Mouse (Mus musculus) hindbrain, embryonic 12.5 days (tissue): ENCODE data around the gene Tdp1. TPM values are rescaled to one million over a fixed set of nuclear protein-coding genes. Genes with fewer than 3 reads are reported as not detected.

ENCODE experiments used
- ATAC-seq: fragments of 200-750 bp; cut with Nextera tagmentation; 2 replicates; pipeline ENCODE4 v1.8.0; 2017; ENCODE audit warnings: moderate TSS enrichment; ENCODE audit not compliant: low FRiP score
- H3K27ac ChIP-seq: fragments of 300-500 bp; sonication (generic); 2 replicates; pipeline ENCODE4 v1.5.1; 2016; ENCODE audit warnings: mild to moderate bottlenecking
- H3K27me3 ChIP-seq: fragments of 300-500 bp; sonication (generic); 2 replicates; pipeline ENCODE4 v1.6.1; 2016; ENCODE audit warnings: mild to moderate bottlenecking
- H3K36me3 ChIP-seq: fragments of 300-500 bp; sonication (generic); 2 replicates; pipeline ENCODE4 v1.6.1; 2016; ENCODE audit warnings: mild to moderate bottlenecking
- H3K4me1 ChIP-seq: fragments of 300-500 bp; sonication (generic); 2 replicates; pipeline ENCODE4 v1.6.1; 2016
- H3K4me2 ChIP-seq: fragments of 300-500 bp; sonication (generic); replicated peaks from 2 replicates; pipeline ENCODE4 v1.6.1; 2016; ENCODE audit warnings: mild to moderate bottlenecking
- H3K4me3 ChIP-seq: fragments of 300-500 bp; sonication (generic); 2 replicates; pipeline ENCODE4 v1.5.1; 2016; ENCODE audit warnings: mild to moderate bottlenecking
- H3K9ac ChIP-seq: fragments of 300-500 bp; sonication (generic); 2 replicates; pipeline ENCODE4 v1.6.1; 2016; ENCODE audit warnings: mild to moderate bottlenecking, moderate library complexity
- H3K9me3 ChIP-seq: fragments of 300-500 bp; sonication (generic); replicated peaks from 2 replicates; pipeline ENCODE4 v1.6.1; 2016; ENCODE audit warnings: mild to moderate bottlenecking
- WGBS: fragments of 180-500 bp; shearing (Covaris S2); methylation state at CpG from one replicate; pipeline ENCODE4 v1.1.7; 2016; 5-methylcytosine and 5-hydroxymethylcytosine counted together
- polyA plus RNA-seq: library from polyadenylated mRNA; unstranded; fragments of >200 nt; fragmentation: Nextera tagmentation; extraction: Ambion mirVana; gene quantifications from 2 replicates; pipeline ENCODE4 v1.2.1, GENCODE M21; 2016

The Tdp1 gene
- polyA plus RNA-seq, 1 experiment from 2014 or later, result 58.5 TPM

DNA sequence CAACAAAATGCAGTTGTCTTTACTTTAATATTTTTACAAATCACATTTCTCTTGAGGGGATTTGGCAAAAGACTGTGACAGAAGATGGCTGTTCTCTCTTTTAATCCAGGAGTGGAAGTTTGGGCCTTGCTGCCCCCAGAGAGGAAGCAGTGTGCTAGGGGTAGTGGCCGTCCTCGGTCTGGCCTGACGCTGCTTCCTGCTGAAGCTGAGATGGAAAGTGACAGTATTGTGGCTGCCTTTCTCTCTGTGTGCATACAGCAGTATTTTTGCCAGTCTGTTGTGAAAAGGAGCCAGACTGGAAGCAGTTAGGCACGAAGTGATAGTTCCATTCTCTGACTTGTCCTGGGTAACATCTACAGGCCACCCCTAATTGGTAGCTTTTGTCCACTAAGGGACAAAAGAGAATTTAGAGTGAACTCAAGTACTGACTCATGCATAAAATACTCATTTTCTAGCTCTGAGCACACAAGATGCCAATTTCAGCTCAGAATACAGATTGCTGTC lies 18.6 kb downstream of the Tdp1 start:
- H3K4me2 ChIP-seq, result no peak overlapping the region
- no peak overlapping the region for H3K9ac ChIP-seq
- no peaks in the 10 kb centered on the region for H3K4me1 ChIP-seq
- ATAC-seq, result no peak
- no peak overlapping the region for H3K27ac ChIP-seq
- no peak overlapping the region for H3K4me3 ChIP-seq
- H3K36me3 ChIP-seq, result peaks cover 45% of the 10 kb centered on the region
- H3K27me3 ChIP-seq, result no peaks in the 10 kb centered on the region
- H3K9me3 ChIP-seq, result no peaks in the 10 kb centered on the region
- 72% methylated on average over 4 of the region's 4 CpGs for WGBS

DNA sequence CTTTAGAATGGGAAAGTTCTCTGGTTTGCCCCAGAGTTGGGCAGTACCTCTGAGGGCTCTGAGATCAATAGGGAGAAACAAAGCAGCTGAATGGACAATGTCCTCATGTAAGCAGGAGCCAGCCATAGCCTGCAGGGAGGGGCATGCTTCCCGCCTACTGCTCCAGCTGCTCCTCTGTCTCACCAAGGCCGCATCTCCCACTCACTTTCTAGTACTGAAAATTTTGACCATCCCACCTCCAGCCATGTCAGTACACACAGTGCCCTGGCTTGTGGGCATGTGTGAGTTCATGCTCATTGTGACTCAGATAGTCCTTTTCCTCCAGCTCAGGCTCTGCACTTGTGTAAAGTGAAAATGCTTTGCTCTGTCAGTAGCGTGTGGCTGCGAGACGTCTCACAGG lies 20.2 kb downstream of the Tdp1 start:
- 85% methylated on average over 5 of the region's 5 CpGs for WGBS
- Histone ChIP-seq H3K27ac (no peak overlapping the region), H3K4me3 (no peak overlapping the region), H3K27me3 (no peaks in the 10 kb centered on the region), H3K9me3 (no peaks in the 10 kb centered on the region), H3K36me3 (peaks cover 47% of the 10 kb centered on the region), H3K9ac (no peak overlapping the region), H3K4me1 (no peaks in the 10 kb centered on the region), H3K4me2 (no peak overlapping the region)
- ATAC-seq, result no peak

GRCm38 (mm10) chr12:99911466-99911865 lies 27.1 kb downstream of the Tdp1 start:
- 90% methylated on average over 12 of the region's 12 CpGs for WGBS
- H3K4me3 ChIP-seq, result no peak overlapping the region
- H3K9ac ChIP-seq, result no peak overlapping the region
- no peak overlapping the region for H3K27ac ChIP-seq
- H3K36me3 ChIP-seq, result peaks cover 74% of the 10 kb centered on the region
- no peaks in the 10 kb centered on the region for H3K27me3 ChIP-seq
- no peaks in the 10 kb centered on the region for H3K9me3 ChIP-seq
- no peak overlapping the region for H3K4me2 ChIP-seq
- no peak for ATAC-seq
- H3K4me1 ChIP-seq, result no peaks in the 10 kb centered on the region

DNA sequence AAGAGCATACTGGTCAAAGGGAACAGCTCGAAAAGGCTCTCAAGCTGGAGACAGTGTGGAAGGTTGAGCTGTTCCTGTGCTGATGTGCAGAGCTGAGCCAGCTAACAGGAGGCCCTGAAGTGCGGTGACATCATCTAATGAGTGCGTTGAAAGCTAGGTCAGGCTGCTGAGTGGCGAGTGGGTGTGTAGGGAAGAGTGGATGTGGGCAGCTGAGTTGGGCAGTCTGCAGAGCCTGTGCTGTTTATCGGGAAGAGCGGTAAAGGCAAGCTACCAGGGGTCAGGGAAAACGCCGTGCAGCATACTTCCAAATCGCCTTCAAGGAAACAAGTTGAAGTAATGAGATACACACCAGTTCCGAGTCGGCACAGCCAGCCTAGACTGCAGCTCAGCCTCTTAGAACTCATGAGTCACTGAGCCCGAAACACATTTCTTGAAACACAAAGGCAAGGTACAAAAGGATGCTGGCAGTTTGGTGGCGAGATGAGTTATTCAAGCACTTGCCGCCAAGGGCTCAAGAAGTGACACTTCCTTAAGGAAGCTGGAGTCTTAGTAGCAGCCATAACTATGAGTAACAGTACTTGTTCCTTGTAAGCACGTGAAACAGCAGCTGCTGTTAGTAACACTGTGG lies 33.6 kb downstream of the Tdp1 start:
- no peak overlapping the region for H3K4me3 ChIP-seq

DNA sequence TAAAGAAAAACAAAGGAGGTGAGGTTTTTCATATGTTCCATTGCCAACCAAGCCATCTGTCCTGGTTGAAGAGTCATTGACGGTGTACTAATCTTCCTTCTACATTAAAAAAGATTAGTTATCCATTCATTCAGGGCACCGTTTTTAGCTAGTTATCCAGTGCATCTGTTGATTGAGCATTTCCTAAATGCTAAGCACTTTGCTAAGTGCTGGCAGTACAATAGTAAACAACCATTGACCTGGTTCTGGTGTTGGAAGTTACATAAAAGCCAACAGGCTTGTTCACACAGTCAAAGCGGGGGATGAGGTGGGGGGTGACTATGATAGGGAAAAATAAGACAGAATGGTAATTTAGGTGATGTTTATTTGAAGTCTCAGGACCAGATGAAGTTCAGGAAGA lies 35.3 kb downstream of the Tdp1 start:
- H3K9ac ChIP-seq, result no peak overlapping the region
- H3K4me1 ChIP-seq, result peaks cover 14% of the 10 kb centered on the region
- 91% methylated on average over 3 of the region's 3 CpGs for WGBS
- H3K4me2 ChIP-seq, result no peak overlapping the region
- H3K27ac ChIP-seq, result no peak overlapping the region
- no peaks in the 10 kb centered on the region for H3K27me3 ChIP-seq
- H3K36me3 ChIP-seq, result peaks cover 39% of the 10 kb centered on the region
- no peak for ATAC-seq
- H3K9me3 ChIP-seq, result no peaks in the 10 kb centered on the region
- no peak overlapping the region for H3K4me3 ChIP-seq

More for the DNA sequence above, 33.6 kb downstream of the Tdp1 start:
- Histone ChIP-seq H3K27ac (no peak overlapping the region), H3K27me3 (no peaks in the 10 kb centered on the region), H3K36me3 (peaks cover 54% of the 10 kb centered on the region), H3K4me1 (0 out of 2 replicates have a peak, but pooled peaks cover 2% of the 10 kb centered on the region), H3K9me3 (no peaks in the 10 kb centered on the region), H3K4me2 (no peak overlapping the region), H3K9ac (no peak overlapping the region)
- WGBS, result 86% methylated on average over 15 of the region's 15 CpGs
- no peak for ATAC-seq

DNA sequence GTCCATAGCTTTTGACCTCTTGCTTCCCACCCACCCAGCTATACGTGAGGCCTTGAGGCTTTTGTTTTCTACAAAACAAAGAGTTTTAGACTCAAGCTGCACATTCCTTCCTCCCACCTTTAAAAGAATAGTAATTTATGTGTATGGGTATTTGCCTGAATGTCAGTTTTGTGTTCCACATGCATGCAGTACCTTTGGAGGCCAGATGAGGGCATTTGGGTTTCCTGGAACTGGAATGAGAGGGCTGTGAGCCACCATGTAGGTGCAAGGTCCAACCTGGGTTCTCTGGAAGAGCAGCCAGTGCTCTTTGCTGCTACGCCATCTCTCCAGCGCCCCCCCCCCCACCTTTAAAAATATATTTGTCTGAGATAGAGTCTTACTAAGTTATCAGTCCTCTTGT lies 36.7 kb downstream of the Tdp1 start:
- Histone ChIP-seq H3K9ac (no peak overlapping the region), H3K9me3 (no peaks in the 10 kb centered on the region), H3K36me3 (peaks cover 32% of the 10 kb centered on the region), H3K4me3 (no peak overlapping the region), H3K4me2 (no peak overlapping the region), H3K4me1 (peaks cover 14% of the 10 kb centered on the region), H3K27ac (no peak overlapping the region), H3K27me3 (no peaks in the 10 kb centered on the region)
- ATAC-seq, result no peak
- WGBS, result 79% methylated on average over 3 of the region's 3 CpGs

DNA sequence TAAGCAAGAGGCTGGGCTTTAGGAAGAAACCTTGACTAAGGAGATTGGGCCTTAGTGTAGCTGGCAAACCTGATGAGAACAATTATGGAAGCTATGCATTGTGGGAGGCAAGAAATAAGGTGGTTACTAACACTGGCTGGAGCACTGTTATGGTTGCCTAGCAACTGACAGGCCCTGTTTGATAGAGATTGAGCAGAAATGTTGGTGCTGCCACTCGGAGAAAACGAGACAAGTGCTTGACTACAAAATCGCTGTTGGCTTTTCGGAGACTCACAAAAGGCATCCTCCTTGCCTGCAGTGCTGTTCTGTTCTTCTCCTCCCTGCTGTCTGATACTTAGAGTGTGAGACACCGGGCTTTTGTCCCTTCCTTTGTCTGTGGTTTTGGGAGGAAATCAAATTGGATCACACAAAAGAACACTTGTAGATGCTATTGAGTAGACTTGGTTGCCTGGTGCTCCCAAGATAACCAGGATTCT lies 38.9 kb downstream of the Tdp1 start:
- Histone ChIP-seq H3K9ac (no peak overlapping the region), H3K9me3 (no peaks in the 10 kb centered on the region), H3K27me3 (no peaks in the 10 kb centered on the region), H3K36me3 (peaks cover 20% of the 10 kb centered on the region; the same call in 1 of the 2 replicates), H3K27ac (peak overlapping the region; percentile 73), H3K4me3 (no peak overlapping the region), H3K4me2 (no peak overlapping the region), H3K4me1 (peaks cover 14% of the 10 kb centered on the region)
- 27% methylated on average over 5 of the region's 5 CpGs for WGBS
- peak; percentile 74; the same call in 1 of the 2 replicates for ATAC-seq

- Histone ChIP-seq H3K36me3 (peaks cover 15% of the 10 kb centered on the region; the same call in 1 of the 2 replicates), H3K9ac (no peak overlapping the region), H3K9me3 (no peaks in the 10 kb centered on the region), H3K27ac (peak overlapping the region; percentile 73), H3K27me3 (no peaks in the 10 kb centered on the region), H3K4me2 (no peak overlapping the region), H3K4me3 (no peak overlapping the region), H3K4me1 (peaks cover 14% of the 10 kb centered on the region)
- 0 out of 2 replicates have a peak, but pooled peaks have one; percentile 48 for ATAC-seq
- WGBS, result 49% methylated on average over 5 of the region's 5 CpGs
These were observed 39.4 kb downstream of the Tdp1 start for GRCm38 (mm10) chr12:99923703-99924102.

DNA sequence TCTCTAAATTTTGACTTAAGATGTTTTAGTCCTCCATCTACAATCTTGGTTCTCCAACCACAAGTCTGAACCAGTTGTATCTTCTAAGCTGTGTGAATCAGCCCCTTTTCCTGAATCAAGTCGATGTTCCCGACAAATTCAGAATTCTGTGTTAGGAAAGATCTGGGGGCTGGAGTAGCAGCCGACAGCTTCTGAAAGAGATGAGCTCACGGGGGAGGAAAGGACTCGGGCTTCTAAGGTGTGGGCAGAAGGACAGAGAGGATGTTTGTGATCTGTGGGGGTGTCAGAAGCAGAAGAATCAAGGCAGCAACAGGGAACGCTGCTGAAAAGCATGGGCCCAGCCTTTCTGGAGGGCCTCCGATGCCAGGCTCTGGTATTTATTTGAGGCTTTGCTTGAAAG lies 44.0 kb downstream of the Tdp1 start:
- Histone ChIP-seq H3K4me2 (no peak overlapping the region), H3K27me3 (no peaks in the 10 kb centered on the region), H3K4me1 (peaks cover 9% of the 10 kb centered on the region), H3K9ac (no peak overlapping the region), H3K4me3 (no peak overlapping the region), H3K36me3 (peaks cover 22% of the 10 kb centered on the region), H3K27ac (no peak overlapping the region), H3K9me3 (no peaks in the 10 kb centered on the region)
- ATAC-seq, result no peak
- WGBS, result 87% methylated on average over 7 of the region's 7 CpGs

GRCm38 (mm10) chr12:99929160-99929559 lies 44.8 kb downstream of the Tdp1 start:
- H3K9me3 ChIP-seq, result no peaks in the 10 kb centered on the region
- H3K4me1 ChIP-seq, result peaks cover under 1% of the 10 kb centered on the region; the same call in 1 of the 2 replicates
- WGBS, result 79% methylated on average over 1 of the region's 1 CpGs
- H3K36me3 ChIP-seq, result peaks cover 26% of the 10 kb centered on the region
- no peaks in the 10 kb centered on the region for H3K27me3 ChIP-seq
- no peak overlapping the region for H3K4me3 ChIP-seq
- H3K4me2 ChIP-seq, result no peak overlapping the region
- no peak for ATAC-seq
- no peak overlapping the region for H3K9ac ChIP-seq
- no peak overlapping the region for H3K27ac ChIP-seq

GRCm38 (mm10) chr12:99932245-99932644 lies 47.9 kb downstream of the Tdp1 start:
- Histone ChIP-seq H3K27ac (no peak overlapping the region), H3K9me3 (no peaks in the 10 kb centered on the region), H3K4me1 (no peaks in the 10 kb centered on the region), H3K36me3 (peaks cover 45% of the 10 kb centered on the region), H3K4me3 (no peak overlapping the region), H3K27me3 (no peaks in the 10 kb centered on the region), H3K9ac (no peak overlapping the region), H3K4me2 (no peak overlapping the region)
- 92% methylated on average over 4 of the region's 4 CpGs for whole genome bisulfite sequencing
- no peak for ATAC-seq

- 97% methylated on average over 3 of the region's 3 CpGs for WGBS
- no peak for ATAC-seq
These were observed 49.3 kb downstream of the Tdp1 start for GRCm38 (mm10) chr12:99933630-99934029.

DNA sequence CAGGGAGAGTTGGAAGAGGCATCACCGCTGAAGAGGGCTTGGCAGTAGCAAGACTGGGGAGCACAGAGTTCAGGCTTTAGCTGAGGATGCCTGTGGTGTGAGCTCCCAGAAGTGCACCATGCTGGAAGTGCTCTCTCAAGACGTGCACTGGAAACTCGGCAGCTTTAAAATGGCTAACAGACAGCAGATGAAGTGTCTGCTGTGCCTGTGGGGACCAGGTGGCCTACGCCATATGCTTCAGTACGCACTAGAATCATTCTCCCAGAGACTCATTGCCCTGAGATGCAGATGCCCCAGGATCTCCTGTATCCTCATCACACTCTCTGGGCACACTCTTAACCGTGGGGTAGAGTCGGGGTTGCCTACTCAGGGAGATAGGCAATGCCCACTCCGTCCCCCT lies 51.1 kb downstream of the Tdp1 start:
- Histone ChIP-seq H3K27me3 (no peaks in the 10 kb centered on the region), H3K4me1 (no peaks in the 10 kb centered on the region), H3K4me3 (no peak overlapping the region), H3K9ac (no peak overlapping the region), H3K27ac (no peak overlapping the region), H3K36me3 (peaks cover 54% of the 10 kb centered on the region), H3K4me2 (no peak overlapping the region), H3K9me3 (no peaks in the 10 kb centered on the region)
- no peak for ATAC-seq
- 91% methylated on average over 8 of the region's 8 CpGs for WGBS

More at GRCm38 (mm10) chr12:99933630-99934029, 49.3 kb downstream of the Tdp1 start:
- Histone ChIP-seq H3K9ac (no peak overlapping the region), H3K4me2 (no peak overlapping the region), H3K9me3 (no peaks in the 10 kb centered on the region), H3K36me3 (peaks cover 51% of the 10 kb centered on the region), H3K4me1 (no peaks in the 10 kb centered on the region), H3K27ac (no peak overlapping the region), H3K4me3 (no peak overlapping the region), H3K27me3 (no peaks in the 10 kb centered on the region)
